Mouse (Mus musculus) cortical plate, adult 2 months (tissue): ENCODE results near the gene Trim38.

Experiments
- CTCF ChIP-seq: fragments of 200-500 bp; IDR thresholded peaks from 2 replicates; pipeline ENCODE4 v1.5.1; 2011; ENCODE audit warnings: mild to moderate bottlenecking, control low read depth, low read length; ENCODE audit not compliant: insufficient read depth; ENCODE audit errors: extremely low read depth
- POLR2A ChIP-seq: fragments of 200-500 bp; IDR thresholded peaks from 2 replicates; pipeline ENCODE4 v1.6.1; 2011; ENCODE audit warnings: mild to moderate bottlenecking, low read length, control low read depth; ENCODE audit not compliant: insufficient read depth; ENCODE audit errors: extremely low read depth

- TF ChIP-seq CTCF (no peak), POLR2A (no peak)
Observed at GRCm38 (mm10) chr13:23764324-23765171, 5.2 kb upstream of the Trim38 start.
